Mouse (Mus musculus) left cerebral cortex, adult 11 months (tissue): ENCODE results near the gene Rffl.

Experiments
- DNase-seq: peaks from one replicate; pipeline ENCODE4 v3.0.0; 2022; ENCODE audit warnings: low spot score

Gene Rffl

GRCm38 (mm10) chr11:82874924-82875323 is 3.9 kb upstream of the Rffl start:
- no peak for DNase-seq

GRCm38 (mm10) chr11:82870173-82871030 is 608 bp downstream of the Rffl start:
- no peak for DNase-seq

GRCm38 (mm10) chr11:82869506-82870172 is 1.4 kb downstream of the Rffl start:
- no peak for DNase-seq

GRCm38 (mm10) chr11:82867956-82868355 is 3.1 kb downstream of the Rffl start:
- no peak for DNase-seq

GRCm38 (mm10) chr11:82866850-82867564 is 4.0 kb downstream of the Rffl start:
- DNase-seq, result no peak

- no peak for DNase-seq
Observed at GRCm38 (mm10) chr11:82865957-82866356, 5.1 kb downstream of the Rffl start.

- no peak for DNase-seq
Observed at GRCm38 (mm10) chr11:82863488-82863931, 7.5 kb downstream of the Rffl start.

GRCm38 (mm10) chr11:82863059-82863458 is 8.0 kb downstream of the Rffl start:
- no peak for DNase-seq

GRCm38 (mm10) chr11:82862638-82863037 is 8.4 kb downstream of the Rffl start:
- no peak for DNase-seq

- DNase-seq, result no peak
Observed at GRCm38 (mm10) chr11:82861558-82861957, 9.5 kb downstream of the Rffl start.

GRCm38 (mm10) chr11:82860759-82861158 is 10.3 kb downstream of the Rffl start:
- no peak for DNase-seq

GRCm38 (mm10) chr11:82857307-82857848 is 13.6 kb downstream of the Rffl start:
- no peak for DNase-seq

GRCm38 (mm10) chr11:82856032-82856431 is 15.0 kb downstream of the Rffl start:
- no peak for DNase-seq

- DNase-seq, result no peak
Observed at GRCm38 (mm10) chr11:82855327-82855973, 15.6 kb downstream of the Rffl start.

GRCm38 (mm10) chr11:82854111-82854510 is 16.9 kb downstream of the Rffl start:
- DNase-seq, result no peak

- DNase-seq, result no peak
Observed at GRCm38 (mm10) chr11:82852958-82853357, 18.1 kb downstream of the Rffl start.

- no peak for DNase-seq
Observed at GRCm38 (mm10) chr11:82852540-82852939, 18.5 kb downstream of the Rffl start.

- no peak for DNase-seq
Observed at GRCm38 (mm10) chr11:82852115-82852514, 18.9 kb downstream of the Rffl start.

- no peak for DNase-seq
Observed at GRCm38 (mm10) chr11:82850259-82850658, 20.8 kb downstream of the Rffl start.

GRCm38 (mm10) chr11:82847571-82848000 is 23.4 kb downstream of the Rffl start:
- no peak for DNase-seq

GRCm38 (mm10) chr11:82846938-82847337 is 24.1 kb downstream of the Rffl start:
- no peak for DNase-seq

- DNase-seq, result no peak
Observed at GRCm38 (mm10) chr11:82846079-82846436, 25.0 kb downstream of the Rffl start.
